Mouse (Mus musculus): ENCODE data around the gene Comtd1.
A peak's percentile ranks its signal among the peaks of the same experiment; 100 is the strongest.

Comtd1 gene

DNA sequence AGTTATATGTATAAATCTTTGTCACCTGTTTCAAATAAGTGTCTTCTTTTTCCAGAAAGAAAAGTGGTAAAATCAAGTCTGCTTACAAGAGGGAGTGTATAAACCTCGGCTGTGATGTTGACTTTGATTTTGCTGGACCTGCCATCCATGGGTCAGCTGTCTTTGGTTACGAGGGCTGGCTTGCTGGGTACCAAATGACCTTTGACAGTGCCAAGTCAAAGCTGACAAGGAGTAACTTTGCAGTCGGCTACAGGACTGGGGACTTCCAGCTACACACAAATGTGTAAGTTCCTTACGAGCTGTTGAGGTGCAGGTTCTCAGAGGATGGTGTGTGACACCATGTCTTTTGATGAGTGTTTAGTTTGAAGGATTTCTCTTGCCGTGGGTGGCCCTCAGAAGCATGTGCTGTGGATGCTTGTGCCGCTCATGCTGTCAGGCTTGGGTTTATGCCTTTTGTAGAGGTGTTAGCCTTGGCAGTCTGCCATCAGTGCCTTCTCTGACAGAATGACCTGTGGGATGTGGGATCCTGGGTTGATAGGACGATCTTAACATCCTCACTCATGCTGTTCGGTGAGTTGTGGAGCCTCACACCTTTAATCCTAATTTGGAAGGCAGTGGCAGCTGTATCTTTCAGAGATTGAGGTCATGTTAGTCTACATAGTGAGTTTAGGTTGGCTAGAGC lies 10.3 kb downstream of the Comtd1 start:
- DNase-seq (ENCODE audit: extremely low read depth, low read depth), result no peak

DNA sequence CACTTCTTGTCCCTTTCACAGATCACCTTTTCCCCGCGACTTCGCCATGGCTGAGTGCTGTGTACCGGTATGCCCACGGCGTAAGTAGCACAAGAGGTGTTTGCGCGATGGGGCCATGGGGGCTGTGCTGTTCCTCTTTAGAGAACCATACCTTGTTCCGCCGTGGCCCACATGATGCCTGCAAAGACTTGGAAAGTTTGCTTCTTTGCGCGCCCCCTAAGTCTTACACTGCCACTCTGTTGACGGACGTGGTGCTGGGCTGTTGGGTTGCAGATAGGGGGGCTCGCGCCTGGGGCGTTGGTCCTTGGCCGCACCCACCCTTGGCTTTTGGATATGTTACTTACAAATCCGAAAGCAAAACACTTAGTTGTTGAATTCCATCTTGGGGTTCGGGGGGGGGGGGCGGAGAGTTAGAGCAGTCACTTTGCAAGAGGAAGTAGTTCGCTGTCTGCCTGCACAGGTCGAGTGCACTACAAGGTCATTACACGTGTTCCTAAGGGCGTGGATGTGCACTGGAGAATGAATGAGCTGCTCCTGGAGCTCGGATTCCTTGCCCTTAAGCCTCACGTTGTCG lies 16.9 kb downstream of the Comtd1 start:
- peak; percentile 56 for DNase-seq (ENCODE audit: extremely low read depth, low read depth)

DNA sequence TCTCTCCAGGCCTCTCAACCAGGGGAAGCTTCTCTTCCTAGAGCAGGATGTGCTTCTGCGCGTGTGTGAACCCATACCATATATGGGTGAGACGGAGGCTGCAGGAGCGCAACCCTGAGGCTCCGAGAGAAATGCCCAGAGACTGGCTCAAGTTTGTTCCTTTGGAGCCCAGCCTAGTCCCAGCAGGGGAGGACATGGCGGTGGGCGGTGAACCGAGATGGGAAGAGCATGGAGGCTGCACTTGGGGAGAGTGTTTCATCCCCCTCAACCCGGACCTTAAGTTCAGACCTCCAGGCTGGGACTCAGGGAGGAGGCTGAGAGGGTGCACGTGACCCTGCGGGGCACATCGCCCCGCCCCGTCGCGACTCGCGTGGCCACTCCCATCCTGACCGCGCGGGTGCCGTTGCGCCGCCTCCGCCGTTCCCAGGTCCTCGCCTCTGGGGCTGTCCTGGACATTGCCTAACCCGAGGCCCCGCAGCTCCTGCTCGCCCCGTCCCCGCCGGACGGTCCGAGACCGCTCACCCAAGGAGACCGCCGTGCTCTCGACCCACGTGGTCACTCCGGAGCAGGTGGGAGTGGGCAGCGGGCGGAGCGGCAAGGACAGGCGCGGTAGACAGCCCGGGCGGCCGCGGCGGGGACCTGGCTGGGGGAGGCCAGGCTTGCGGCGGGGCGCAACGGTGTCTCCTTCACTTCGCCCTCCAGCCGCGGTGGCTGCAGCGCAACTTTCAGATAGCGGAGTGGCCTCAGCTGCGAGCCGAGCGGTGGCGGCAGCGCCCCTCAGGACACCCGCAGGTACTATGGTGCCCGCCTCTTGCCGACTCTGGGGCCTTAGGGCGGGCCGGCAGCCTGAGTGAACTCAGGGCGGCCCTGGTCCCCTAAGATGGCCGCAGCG lies 17.7 kb downstream of the Comtd1 start:
- DNase-seq (ENCODE audit: extremely low read depth, low read depth), result peak; percentile 77

DNA sequence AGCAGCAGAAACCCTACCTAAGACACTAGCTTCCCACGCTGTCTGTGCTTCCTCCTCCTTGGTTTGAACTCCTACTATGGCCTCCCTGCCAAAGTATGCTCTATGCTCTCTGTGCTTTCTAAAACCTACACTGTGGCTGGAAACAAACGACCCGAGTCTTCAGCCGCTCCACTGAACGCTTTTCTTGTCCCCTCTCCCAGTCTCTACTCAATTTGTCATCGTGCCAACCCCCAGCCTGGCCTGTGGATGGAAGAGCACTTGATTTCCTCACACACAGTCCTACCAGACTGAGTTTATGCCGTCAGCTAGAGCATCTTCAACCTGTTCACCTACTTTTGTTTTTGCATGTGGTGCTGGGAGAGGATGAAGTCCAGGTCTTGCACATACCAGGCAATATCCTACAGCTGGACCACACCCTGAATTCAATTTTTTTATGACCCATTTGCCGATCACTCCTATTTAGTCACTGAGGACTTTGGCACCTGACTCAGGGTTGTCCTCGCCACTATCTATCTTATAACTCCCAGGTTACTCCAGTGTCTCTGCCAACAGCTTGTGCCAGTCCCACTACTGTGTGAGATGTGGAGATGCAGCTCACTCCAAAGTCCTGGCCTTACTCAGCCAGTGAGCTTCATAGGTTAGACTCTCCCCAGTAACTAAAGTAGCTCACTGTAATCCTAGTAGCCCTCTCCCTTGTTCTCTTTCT lies 22.8 kb downstream of the Comtd1 start:
- DNase-seq (ENCODE audit: extremely low read depth, low read depth), result no peak

DNA sequence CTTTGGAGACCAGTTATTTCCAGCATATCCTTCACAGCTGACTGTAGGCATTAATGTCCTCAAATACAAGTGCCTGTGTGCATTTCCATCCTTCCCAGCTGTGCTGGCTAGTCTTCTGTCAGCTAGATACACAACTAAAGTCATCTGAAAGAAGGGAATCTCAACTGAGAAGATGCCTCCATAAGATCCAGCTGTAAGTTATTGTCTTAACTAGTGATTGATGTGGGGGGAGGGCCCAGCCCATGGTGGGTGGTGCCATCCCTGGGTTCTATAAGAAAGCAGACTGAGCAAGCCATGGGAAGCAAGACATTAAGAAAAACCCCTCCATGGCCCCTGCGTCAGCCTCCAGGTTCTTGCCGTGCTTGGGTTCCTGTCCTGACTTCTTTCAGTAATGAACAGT lies 23.8 kb downstream of the Comtd1 start, which contains the start of gene Vdac2:
TSS of gene Vdac2 (plus strand) at position 301 of the 400 bp plus-strand sequence.
- DNase-seq (ENCODE audit: extremely low read depth, low read depth), result no peak

DNA sequence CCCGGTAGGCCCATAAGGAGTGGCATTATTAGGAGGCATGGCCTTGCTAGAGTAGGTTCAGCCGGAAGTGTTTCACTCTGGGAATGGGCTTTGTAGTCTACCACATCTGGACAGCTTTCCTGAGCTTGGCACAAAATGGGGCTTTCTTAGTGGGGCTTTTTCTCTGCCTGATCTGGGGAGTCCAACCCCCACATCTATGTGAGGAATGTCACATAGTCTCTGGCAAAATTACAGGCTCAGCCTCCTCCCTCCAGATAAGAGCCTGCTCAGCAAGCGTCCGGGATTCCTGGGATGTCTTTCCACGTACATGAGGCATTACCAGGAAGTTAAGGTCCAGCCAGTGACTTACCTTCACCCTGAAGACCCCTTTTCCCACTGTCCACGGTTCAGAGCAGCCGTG lies 24.9 kb downstream of the Comtd1 start:
- no peak for DNase-seq (ENCODE audit: extremely low read depth, low read depth)

- peak; percentile 81 for DNase-seq (ENCODE audit: extremely low read depth, low read depth)
Measured at GRCm38 (mm10) chr14:21822795-21823374, 25.9 kb downstream of the Comtd1 start.

- no peak for DNase-seq (ENCODE audit: extremely low read depth, low read depth)
Measured at GRCm38 (mm10) chr14:21822307-21822706, 26.5 kb downstream of the Comtd1 start.

GRCm38 (mm10) chr14:21820880-21821505 lies 27.8 kb downstream of the Comtd1 start:
- no peak for DNase-seq (ENCODE audit: extremely low read depth, low read depth)

GRCm38 (mm10) chr14:21817453-21817852 lies 31.3 kb downstream of the Comtd1 start:
- no peak for DNase-seq (ENCODE audit: extremely low read depth, low read depth)

- no peak for DNase-seq (ENCODE audit: extremely low read depth, low read depth)
Measured at GRCm38 (mm10) chr14:21816255-21816654, 32.5 kb downstream of the Comtd1 start.

- DNase-seq (ENCODE audit: extremely low read depth, low read depth), result no peak
Measured at GRCm38 (mm10) chr14:21814606-21815005, 34.2 kb downstream of the Comtd1 start.

- DNase-seq (ENCODE audit: extremely low read depth, low read depth), result peak; percentile 20
Measured at GRCm38 (mm10) chr14:21813847-21814246, 34.9 kb downstream of the Comtd1 start.

DNA sequence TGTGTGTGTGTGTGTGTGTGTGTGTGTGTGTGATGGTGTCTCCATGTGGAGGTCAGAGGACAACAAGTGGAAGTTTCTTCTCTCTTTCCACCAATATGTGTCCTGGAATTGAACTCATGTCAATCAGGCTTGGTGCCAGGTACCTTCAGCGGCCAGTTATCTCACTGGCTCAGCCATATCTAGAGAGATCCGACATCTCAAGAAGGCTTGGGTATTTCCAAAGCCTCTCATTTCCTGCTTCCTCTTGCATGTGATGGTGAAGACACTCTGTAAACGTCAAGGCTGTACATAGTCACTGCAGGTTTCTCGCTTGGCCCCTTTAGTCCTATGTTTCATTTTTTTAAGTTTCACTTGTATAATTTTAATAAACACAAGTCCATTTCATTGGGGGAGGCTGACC lies 35.6 kb downstream of the Comtd1 start:
- DNase-seq (ENCODE audit: extremely low read depth, low read depth), result peak; percentile 60

GRCm38 (mm10) chr14:21812590-21813162 lies 36.1 kb downstream of the Comtd1 start:
- peak; percentile 80 for DNase-seq (ENCODE audit: extremely low read depth, low read depth)

GRCm38 (mm10) chr14:21811744-21812393 lies 36.9 kb downstream of the Comtd1 start:
- no peak for DNase-seq (ENCODE audit: extremely low read depth, low read depth)

DNA sequence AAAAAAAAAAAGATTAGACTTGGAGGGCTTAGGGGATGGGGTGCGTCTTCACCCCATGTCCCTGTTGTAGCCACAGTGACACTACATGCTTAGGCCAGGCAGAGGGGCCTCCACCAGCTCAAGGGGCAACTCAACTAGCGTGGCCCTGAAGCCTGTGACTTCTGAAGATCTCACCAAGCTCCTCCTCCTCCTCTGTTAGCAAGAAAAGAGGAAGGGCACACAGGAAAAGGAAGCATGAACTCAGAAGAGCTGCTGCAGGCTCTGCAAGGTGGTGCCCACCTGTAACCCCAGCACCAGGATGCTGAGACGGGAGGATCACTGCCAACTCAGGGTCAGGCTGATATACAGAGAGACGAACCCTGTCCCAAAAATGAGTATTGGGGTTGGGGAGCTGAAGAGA lies 37.5 kb downstream of the Comtd1 start:
- peak; percentile 70 for DNase-seq (ENCODE audit: extremely low read depth, low read depth)

DNA sequence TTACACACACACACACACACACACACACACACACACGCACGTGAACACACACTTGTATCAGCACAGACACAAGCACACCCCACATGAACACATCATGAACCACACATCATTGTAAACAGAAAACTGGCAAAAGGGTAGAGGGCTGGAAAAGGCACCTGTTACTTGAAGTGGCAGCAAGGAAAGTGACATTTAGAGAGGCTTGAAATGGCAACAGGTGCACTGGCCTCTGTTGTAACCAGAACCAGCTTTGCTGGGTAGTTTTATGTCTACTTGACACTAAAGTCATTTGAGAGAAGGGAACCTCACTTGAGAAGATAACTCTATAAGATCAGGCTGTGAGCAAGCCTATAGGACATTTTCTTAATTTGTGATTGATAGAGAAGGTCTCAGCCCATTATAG lies 39.4 kb downstream of the Comtd1 start:
- DNase-seq (ENCODE audit: extremely low read depth, low read depth), result no peak

- DNase-seq (ENCODE audit: extremely low read depth, low read depth), result no peak
Measured at GRCm38 (mm10) chr14:21808208-21808922, 40.4 kb downstream of the Comtd1 start.

All from MEL-GATA-1-ER (cell line).